Mouse (Mus musculus): ENCODE results near the gene Eaf1.
"Not testable (repeated sequence)": the region's sequence is repeated elsewhere in the genome, so short reads cannot be mapped to it uniquely, and the experiment has no call there.

Eaf1 gene

GRCm38 (mm10) chr14:31494349-31494974 lies at the start of gene Eaf1:
Gene Eaf1 (plus strand): TSS chr14:31494399.
- peak; percentile 17 to 22 for DNase-seq (ENCODE audit: low spot score in 2 of 2)

DNA sequence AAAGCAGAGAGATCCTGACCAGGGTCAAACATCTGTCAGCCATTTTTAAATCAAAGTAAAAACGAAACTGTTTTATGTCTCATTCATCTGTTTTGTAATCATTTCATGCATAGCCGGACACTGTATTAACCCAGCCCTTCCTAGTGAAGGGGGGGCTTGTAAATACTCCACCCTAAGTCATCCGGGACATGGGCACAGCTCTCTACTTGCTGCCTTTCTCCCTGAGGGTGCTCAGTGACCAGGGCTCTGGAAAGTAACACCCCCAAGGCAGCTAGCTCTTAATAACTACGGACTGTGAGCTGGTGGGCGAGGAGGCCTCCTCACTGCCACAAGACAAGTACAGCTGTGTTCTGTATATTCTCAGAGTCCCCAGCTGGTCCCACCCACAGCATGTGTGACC lies 45.2 kb upstream of the Eaf1 start:
- no peak for DNase-seq (ENCODE audit: low spot score in 2 of 2)

DNA sequence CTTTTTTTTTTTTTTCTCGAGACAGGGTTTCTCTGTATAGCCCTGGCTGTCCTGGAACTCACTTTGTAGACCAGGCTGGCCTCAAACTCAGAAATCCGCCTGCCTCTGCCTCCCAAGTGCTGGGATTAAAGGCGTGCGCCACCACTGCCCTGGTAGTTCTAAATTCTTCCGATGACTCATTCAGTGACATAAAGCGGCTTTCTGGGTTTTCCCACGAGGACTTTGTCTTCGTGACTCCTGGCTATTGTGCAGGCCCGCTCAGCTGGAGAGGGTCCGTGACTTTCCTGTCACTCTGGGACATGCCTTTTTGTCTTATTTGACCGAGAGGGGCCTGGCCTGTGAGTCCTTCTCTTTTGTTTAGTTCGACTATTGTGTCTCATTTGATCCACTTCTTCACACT lies 40.3 kb upstream of the Eaf1 start:
- DNase-seq (ENCODE audit: low spot score in 2 of 2), result not testable (repeated sequence)

GRCm38 (mm10) chr14:31454849-31455566 lies 39.2 kb upstream of the Eaf1 start:
- DNase-seq (ENCODE audit: low spot score in 2 of 2), result no peak

DNA sequence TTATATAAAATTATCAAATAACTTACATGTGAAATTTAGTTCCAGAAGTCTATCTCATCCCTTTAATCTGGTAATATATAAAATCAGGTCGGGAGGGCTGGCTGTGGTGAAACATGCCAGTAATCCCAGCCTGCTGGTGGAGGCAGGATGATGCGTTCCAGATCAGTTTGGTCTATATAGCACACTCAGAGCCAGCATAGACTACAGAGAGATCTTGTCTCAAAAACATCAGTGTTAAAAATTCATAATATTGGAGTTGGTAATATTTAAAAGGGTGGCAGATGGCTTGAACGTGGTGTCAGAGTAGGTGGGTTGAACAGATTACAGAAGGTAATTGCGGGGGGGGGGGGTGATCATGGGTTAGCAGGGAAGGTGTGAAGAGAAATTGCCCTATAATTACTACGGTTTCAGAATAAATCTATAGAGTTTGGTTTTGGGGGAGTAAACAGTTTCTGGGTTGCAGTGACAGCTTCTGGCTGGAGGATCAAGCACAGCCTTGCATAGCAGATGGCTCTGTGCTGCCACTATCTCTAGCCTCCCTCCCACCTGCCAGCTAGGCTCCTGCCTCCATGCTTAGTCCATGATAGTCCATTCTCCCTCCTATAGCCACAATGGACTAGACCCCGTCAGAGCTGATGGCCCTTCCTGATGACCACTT lies 38.0 kb upstream of the Eaf1 start:
- DNase-seq (ENCODE audit: low spot score in 2 of 2), result no peak

- DNase-seq (ENCODE audit: low spot score in 2 of 2), result no peak
Measured at GRCm38 (mm10) chr14:31458006-31458405, 36.2 kb upstream of the Eaf1 start.

DNA sequence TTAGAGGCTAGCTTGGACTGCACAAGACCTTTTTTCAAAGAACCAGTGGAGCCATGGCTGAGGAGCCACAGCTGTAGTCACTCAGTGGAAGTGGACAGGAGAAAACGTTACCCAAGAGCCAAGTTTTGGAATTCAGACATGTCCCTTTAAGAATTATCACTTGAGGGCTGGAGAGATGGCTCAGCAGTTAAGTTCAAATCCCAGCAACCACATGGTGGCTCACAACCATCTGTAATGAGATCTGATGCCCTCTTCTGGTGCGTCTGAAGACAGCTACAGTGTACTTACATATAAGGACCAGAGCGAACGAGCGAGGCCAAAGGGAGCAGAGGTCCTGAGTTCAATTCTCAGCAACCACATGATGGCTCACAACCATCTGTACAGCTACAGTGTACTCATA lies 32.0 kb upstream of the Eaf1 start:
- not testable (repeated sequence) for DNase-seq (ENCODE audit: low spot score in 2 of 2)

- DNase-seq (ENCODE audit: low spot score in 2 of 2), result no peak
Measured at GRCm38 (mm10) chr14:31462886-31463285, 31.3 kb upstream of the Eaf1 start.

- no peak for DNase-seq (ENCODE audit: low spot score in 2 of 2)
Measured at GRCm38 (mm10) chr14:31464176-31464575, 30.0 kb upstream of the Eaf1 start.

GRCm38 (mm10) chr14:31469711-31470110 lies 24.5 kb upstream of the Eaf1 start:
- DNase-seq (ENCODE audit: low spot score in 2 of 2), result no peak

DNA sequence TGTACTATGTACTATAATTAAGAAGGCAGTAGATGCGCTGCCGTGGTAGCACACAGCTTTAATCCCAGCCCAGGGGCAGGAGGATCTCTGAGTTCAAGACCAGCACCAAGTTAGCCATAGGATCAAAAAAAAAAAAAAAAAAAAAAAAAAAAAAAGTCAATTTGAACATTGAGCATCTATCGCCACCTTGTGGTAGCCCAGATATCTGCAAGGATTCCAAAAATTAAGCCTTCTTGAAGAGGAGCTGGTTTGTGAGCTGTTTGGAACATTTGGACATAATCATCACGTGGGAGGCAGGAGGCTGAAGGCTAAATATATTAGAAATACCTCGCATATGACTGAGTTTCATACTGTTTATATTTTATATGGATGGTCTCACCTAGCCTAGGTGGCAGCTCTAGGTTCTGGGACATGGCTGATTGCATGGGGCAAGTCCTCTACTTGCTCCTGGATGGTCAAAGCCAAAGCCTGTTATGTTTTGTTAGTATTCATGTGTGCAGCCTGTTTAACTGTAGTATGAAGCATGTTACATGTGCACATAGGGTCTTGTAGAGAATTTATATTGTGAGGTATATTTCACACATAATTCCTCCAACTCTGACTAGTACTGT lies 21.6 kb upstream of the Eaf1 start:
- peak in 1 of 2 experiments; percentile 27 for DNase-seq (ENCODE audit: low spot score in 2 of 2)

DNA sequence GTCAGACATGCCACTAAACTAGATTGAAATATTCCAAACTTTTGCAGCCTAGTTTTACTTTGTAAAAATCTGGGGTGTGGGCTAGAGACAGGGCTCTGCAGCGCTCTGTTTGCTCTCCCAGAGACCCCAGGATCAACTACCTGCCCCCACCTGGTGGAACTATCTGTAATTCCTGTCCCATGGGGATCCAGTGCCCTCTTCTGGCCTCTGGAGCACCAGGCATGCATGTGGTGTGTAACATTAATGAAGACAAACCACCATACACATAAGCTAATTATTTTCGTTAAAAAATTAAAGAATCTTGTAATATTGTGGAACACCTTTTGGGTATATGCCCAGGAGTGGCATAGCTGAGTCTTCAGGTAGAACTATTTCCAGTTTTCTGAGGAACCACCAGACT lies 20.9 kb upstream of the Eaf1 start:
- no peak for DNase-seq (ENCODE audit: low spot score in 2 of 2)

DNA sequence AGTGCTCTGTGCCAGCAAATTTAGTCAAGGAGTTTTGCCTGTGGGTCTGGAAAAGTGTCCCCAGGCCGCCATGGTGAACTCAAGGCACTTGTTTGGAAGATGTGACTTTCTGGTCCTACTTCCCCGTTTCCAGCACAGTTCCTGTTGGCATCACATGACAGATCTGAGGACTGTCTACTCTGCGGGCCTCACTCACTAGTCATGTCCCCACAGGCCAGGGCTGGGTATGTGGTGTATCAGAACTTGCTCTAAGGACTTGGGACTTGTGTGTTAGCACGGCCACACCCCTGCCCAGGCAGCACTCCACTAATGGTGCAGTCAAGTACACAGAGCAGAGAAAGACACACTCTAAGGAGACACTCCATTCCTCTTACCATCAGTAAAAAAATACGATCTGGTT lies 11.8 kb upstream of the Eaf1 start:
- DNase-seq (ENCODE audit: low spot score in 2 of 2), result no peak

- no peak for DNase-seq (ENCODE audit: low spot score in 2 of 2)
Measured at GRCm38 (mm10) chr14:31486465-31486864, 7.7 kb upstream of the Eaf1 start.

GRCm38 (mm10) chr14:31488055-31488454 lies 6.1 kb upstream of the Eaf1 start:
- DNase-seq (ENCODE audit: low spot score in 2 of 2), result no peak

- DNase-seq (ENCODE audit: low spot score in 2 of 2), result no peak
Measured at GRCm38 (mm10) chr14:31493901-31494300, 298 bp upstream of the Eaf1 start.

GRCm38 (mm10) chr14:31494975-31495455 lies 816 bp downstream of the Eaf1 start, which contains the start of gene Mettl6:
Gene Mettl6 (minus strand): TSS chr14:31495040.
- peak; percentile 81 to 86 for DNase-seq (ENCODE audit: low spot score in 2 of 2)

DNA sequence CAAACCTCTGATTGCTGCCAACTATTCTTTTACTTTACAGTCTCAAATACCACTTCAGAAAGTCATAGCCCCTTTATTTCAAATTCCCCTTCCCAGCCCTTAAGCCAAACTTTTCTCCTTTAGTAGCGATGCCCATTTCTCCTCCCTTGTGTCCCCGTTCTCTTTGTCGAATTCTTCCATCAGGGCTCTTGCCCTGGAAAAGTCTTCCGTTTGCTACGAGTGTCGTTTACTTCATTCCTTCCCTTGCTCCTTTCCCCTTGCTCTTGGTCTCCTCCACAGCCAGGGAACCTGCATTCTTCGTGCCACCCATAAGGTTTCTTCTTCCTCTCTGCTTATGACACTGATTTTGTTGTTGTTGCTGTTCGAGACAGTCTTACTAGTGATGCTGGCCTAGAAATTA lies 1.3 kb downstream of the Eaf1 start:
- no peak for DNase-seq (ENCODE audit: low spot score in 2 of 2)

DNA sequence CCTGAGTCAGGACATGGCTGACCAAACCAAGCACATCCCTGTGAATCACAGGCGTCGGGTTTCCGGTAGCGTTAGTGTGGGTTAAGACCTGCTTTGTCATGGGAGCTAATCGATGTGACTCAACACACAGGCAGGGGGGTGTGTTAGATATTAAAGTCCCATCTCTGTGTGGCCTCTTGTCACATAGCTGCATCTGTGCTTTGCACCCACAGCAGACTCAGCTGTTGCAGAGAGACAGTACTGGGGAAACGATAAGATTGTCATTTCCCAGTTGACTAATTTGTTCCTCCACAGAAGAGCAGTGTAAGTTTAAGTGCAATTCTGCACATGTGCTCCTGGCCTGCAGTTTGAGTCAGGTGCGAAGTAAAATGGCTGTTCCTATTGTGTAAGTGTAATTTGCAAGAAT lies 2.0 kb downstream of the Eaf1 start:
- no peak for DNase-seq (ENCODE audit: low spot score in 2 of 2)

DNA sequence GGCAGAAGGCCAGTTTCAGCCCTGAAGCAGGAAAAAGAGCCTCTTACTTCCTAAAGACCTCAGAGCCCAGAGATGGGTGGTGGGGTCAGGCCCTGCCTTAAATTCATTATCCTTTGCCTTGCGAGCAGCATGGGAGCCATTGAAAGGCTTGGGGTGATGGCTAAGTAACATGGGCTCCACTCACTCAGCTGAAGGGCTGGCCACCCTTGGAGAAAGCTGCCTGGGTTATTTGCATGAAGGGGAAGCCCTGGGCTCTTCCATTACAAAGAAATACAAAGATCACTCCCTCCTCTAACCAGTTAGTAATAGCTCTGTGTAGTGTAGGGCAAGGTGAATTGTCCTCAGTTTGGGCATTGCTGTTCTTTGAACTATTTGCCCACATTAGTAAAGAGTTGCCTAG lies 5.3 kb downstream of the Eaf1 start:
- no peak for DNase-seq (ENCODE audit: low spot score in 2 of 2)

- no peak for DNase-seq (ENCODE audit: low spot score in 2 of 2)
Measured at GRCm38 (mm10) chr14:31503406-31503805, 9.2 kb downstream of the Eaf1 start.

GRCm38 (mm10) chr14:31506456-31506855 lies 12.3 kb downstream of the Eaf1 start:
- no peak for DNase-seq (ENCODE audit: low spot score in 2 of 2)

Measured in frontal cortex, postnatal 10 days (tissue).